Mouse (Mus musculus): ENCODE data around the gene Kctd19. TPM values are rescaled to one million over a fixed set of nuclear protein-coding genes. Genes with fewer than 3 reads are reported as not detected.

Kctd19 gene
- polyA plus RNA-seq, 1 experiment, result not detected

- Histone ChIP-seq H3K36me3 (ENCODE audit: control insufficient read depth) (no peaks in the 10 kb centered on the region), H3K27me3 (ENCODE audit: control insufficient read depth) (peaks cover 4% of the 10 kb centered on the region), H3K4me3 (replicated peaks) (no peak overlapping the region), H3K9me3 (ENCODE audit: control insufficient read depth, low read length) (no peaks in the 10 kb centered on the region), H3K4me1 (ENCODE audit: control insufficient read depth) (no peaks in the 10 kb centered on the region)
- TF ChIP-seq TAL1 (IDR thresholded peaks at IDR 0.05; ENCODE audit: low read length) (no peak), GATA1 (IDR thresholded peaks at IDR 0.05; ENCODE audit: low read length) (no peak)
Measured at GRCm38 (mm10) chr8:105404496-105404895, 8.8 kb downstream of the Kctd19 start.

- H3K36me3 ChIP-seq (ENCODE audit: control insufficient read depth), result no peaks in the 10 kb centered on the region
- no peaks in the 10 kb centered on the region for H3K4me1 ChIP-seq (ENCODE audit: control insufficient read depth)
- no peaks in the 10 kb centered on the region for H3K9me3 ChIP-seq (ENCODE audit: control insufficient read depth, low read length)
- H3K4me3 ChIP-seq (replicated peaks), result no peak overlapping the region
- H3K27me3 ChIP-seq (ENCODE audit: control insufficient read depth), result peaks cover 4% of the 10 kb centered on the region
- TF ChIP-seq GATA1 (IDR thresholded peaks at IDR 0.05; ENCODE audit: low read length), result no peak
- no peak for TF ChIP-seq TAL1 (IDR thresholded peaks at IDR 0.05; ENCODE audit: low read length)
Measured at GRCm38 (mm10) chr8:105403467-105403866, 9.8 kb downstream of the Kctd19 start.

- Histone ChIP-seq H3K4me1 (ENCODE audit: control insufficient read depth) (no peaks in the 10 kb centered on the region), H3K36me3 (ENCODE audit: control insufficient read depth) (no peaks in the 10 kb centered on the region), H3K27me3 (ENCODE audit: control insufficient read depth) (peaks cover 4% of the 10 kb centered on the region), H3K9me3 (ENCODE audit: control insufficient read depth, low read length) (no peaks in the 10 kb centered on the region), H3K4me3 (replicated peaks) (no peak overlapping the region)
- no peak for TF ChIP-seq TAL1 (IDR thresholded peaks at IDR 0.05; ENCODE audit: low read length)
- no peak for TF ChIP-seq GATA1 (IDR thresholded peaks at IDR 0.05; ENCODE audit: low read length)
Measured at GRCm38 (mm10) chr8:105400016-105400415, 13.3 kb downstream of the Kctd19 start.

- no peaks in the 10 kb centered on the region for H3K4me1 ChIP-seq (ENCODE audit: control insufficient read depth)
- H3K9me3 ChIP-seq (ENCODE audit: control insufficient read depth, low read length), result no peaks in the 10 kb centered on the region
- H3K36me3 ChIP-seq (ENCODE audit: control insufficient read depth), result no peaks in the 10 kb centered on the region
- no peak overlapping the region for H3K4me3 ChIP-seq (replicated peaks)
- H3K27me3 ChIP-seq (ENCODE audit: control insufficient read depth), result peaks cover 4% of the 10 kb centered on the region
- TF ChIP-seq TAL1 (IDR thresholded peaks at IDR 0.05; ENCODE audit: low read length) (no peak), GATA1 (IDR thresholded peaks at IDR 0.05; ENCODE audit: low read length) (no peak)
Measured at GRCm38 (mm10) chr8:105397747-105398146, 15.6 kb downstream of the Kctd19 start.

- Histone ChIP-seq H3K4me1 (ENCODE audit: control insufficient read depth) (no peaks in the 10 kb centered on the region), H3K9me3 (ENCODE audit: control insufficient read depth, low read length) (no peaks in the 10 kb centered on the region), H3K36me3 (ENCODE audit: control insufficient read depth) (no peaks in the 10 kb centered on the region), H3K27me3 (ENCODE audit: control insufficient read depth) (no peaks in the 10 kb centered on the region; the same call in 1 of the 2 replicates), H3K4me3 (replicated peaks) (no peak overlapping the region)
- TF ChIP-seq TAL1 (IDR thresholded peaks at IDR 0.05; ENCODE audit: low read length), result no peak
- TF ChIP-seq GATA1 (IDR thresholded peaks at IDR 0.05; ENCODE audit: low read length), result no peak
Measured at GRCm38 (mm10) chr8:105393915-105394314, 19.4 kb downstream of the Kctd19 start.

- TF ChIP-seq TAL1 (IDR thresholded peaks at IDR 0.05; ENCODE audit: low read length) (no peak), GATA1 (IDR thresholded peaks at IDR 0.05; ENCODE audit: low read length) (no peak)
- no peaks in the 10 kb centered on the region for H3K9me3 ChIP-seq (ENCODE audit: control insufficient read depth, low read length)
- H3K4me3 ChIP-seq (replicated peaks), result no peak overlapping the region
- H3K27me3 ChIP-seq (ENCODE audit: control insufficient read depth), result no peaks in the 10 kb centered on the region; the same call in 1 of the 2 replicates
- H3K4me1 ChIP-seq (ENCODE audit: control insufficient read depth), result no peaks in the 10 kb centered on the region
- H3K36me3 ChIP-seq (ENCODE audit: control insufficient read depth), result no peaks in the 10 kb centered on the region
Measured at GRCm38 (mm10) chr8:105393089-105393787, 20.1 kb downstream of the Kctd19 start.

GRCm38 (mm10) chr8:105389096-105389495 lies 24.2 kb downstream of the Kctd19 start:
- no peaks in the 10 kb centered on the region for H3K27me3 ChIP-seq (ENCODE audit: control insufficient read depth)
- no peak overlapping the region for H3K4me3 ChIP-seq (replicated peaks)
- no peaks in the 10 kb centered on the region for H3K36me3 ChIP-seq (ENCODE audit: control insufficient read depth)
- no peaks in the 10 kb centered on the region for H3K9me3 ChIP-seq (ENCODE audit: control insufficient read depth, low read length)
- TF ChIP-seq GATA1 (IDR thresholded peaks at IDR 0.05; ENCODE audit: low read length) (no peak), TAL1 (IDR thresholded peaks at IDR 0.05; ENCODE audit: low read length) (no peak)
- H3K4me1 ChIP-seq (ENCODE audit: control insufficient read depth), result no peaks in the 10 kb centered on the region

- no peaks in the 10 kb centered on the region for H3K4me1 ChIP-seq (ENCODE audit: control insufficient read depth)
- no peaks in the 10 kb centered on the region for H3K36me3 ChIP-seq (ENCODE audit: control insufficient read depth)
- TF ChIP-seq TAL1 (IDR thresholded peaks at IDR 0.05; ENCODE audit: low read length), result no peak
- H3K27me3 ChIP-seq (ENCODE audit: control insufficient read depth), result no peaks in the 10 kb centered on the region
- H3K4me3 ChIP-seq (replicated peaks), result no peak overlapping the region
- H3K9me3 ChIP-seq (ENCODE audit: control insufficient read depth, low read length), result no peaks in the 10 kb centered on the region
Measured at GRCm38 (mm10) chr8:105387151-105387550, 26.2 kb downstream of the Kctd19 start.

- no peaks in the 10 kb centered on the region for H3K4me1 ChIP-seq (ENCODE audit: control insufficient read depth)
- TF ChIP-seq GATA1 (IDR thresholded peaks at IDR 0.05; ENCODE audit: low read length) (no peak), TAL1 (IDR thresholded peaks at IDR 0.05; ENCODE audit: low read length) (no peak)
- H3K4me3 ChIP-seq (replicated peaks), result no peak overlapping the region
- H3K36me3 ChIP-seq (ENCODE audit: control insufficient read depth), result no peaks in the 10 kb centered on the region
- no peaks in the 10 kb centered on the region for H3K9me3 ChIP-seq (ENCODE audit: control insufficient read depth, low read length)
- no peaks in the 10 kb centered on the region for H3K27me3 ChIP-seq (ENCODE audit: control insufficient read depth)
Measured at GRCm38 (mm10) chr8:105384070-105384469, 29.2 kb downstream of the Kctd19 start.

- H3K4me1 ChIP-seq (ENCODE audit: control insufficient read depth), result no peaks in the 10 kb centered on the region
- no peaks in the 10 kb centered on the region for H3K36me3 ChIP-seq (ENCODE audit: control insufficient read depth)
- H3K27me3 ChIP-seq (ENCODE audit: control insufficient read depth), result no peaks in the 10 kb centered on the region
- no peak overlapping the region for H3K4me3 ChIP-seq (replicated peaks)
- no peak for TF ChIP-seq TAL1 (IDR thresholded peaks at IDR 0.05; ENCODE audit: low read length)
- TF ChIP-seq GATA1 (IDR thresholded peaks at IDR 0.05; ENCODE audit: low read length), result no peak
- H3K9me3 ChIP-seq (ENCODE audit: control insufficient read depth, low read length), result no peaks in the 10 kb centered on the region
Measured at GRCm38 (mm10) chr8:105380308-105380707, 33.0 kb downstream of the Kctd19 start.

All from erythroblast, embryonic 14.5 days (primary cell).